Mouse (Mus musculus) frontal cortex, adult (tissue): ENCODE results near the gene Hnrnph3.

Source experiments
- ATAC-seq: cut with Nextera tagmentation; 2 replicates; pipeline ENCODE4 v1.9.2; 2017; ENCODE audit warnings: mild to moderate bottlenecking, moderate library complexity, mixed read lengths; ENCODE audit not compliant: low TSS enrichment

The Hnrnph3 gene

DNA sequence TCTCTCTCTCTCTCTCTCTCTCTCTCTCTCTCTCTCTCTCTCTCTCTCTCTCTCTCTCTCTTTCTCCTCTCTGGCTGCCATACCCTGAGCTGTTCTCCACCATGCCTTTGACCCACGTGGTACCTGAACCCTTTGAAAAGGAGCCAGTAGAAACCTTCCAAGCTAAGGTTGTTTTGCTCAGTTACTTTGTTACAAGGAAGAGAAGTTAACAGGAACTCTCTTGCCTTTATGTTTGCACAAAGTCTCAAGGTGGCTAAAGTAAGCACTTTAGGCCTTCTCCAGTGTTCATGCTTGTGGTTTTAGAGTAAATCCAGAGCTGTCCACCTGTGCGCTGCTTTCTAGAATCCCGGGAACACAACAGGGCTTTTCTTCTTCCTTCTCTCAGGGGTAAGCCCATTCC, 8.2 kb upstream of the Hnrnph3 start:
- no peak for ATAC-seq

DNA sequence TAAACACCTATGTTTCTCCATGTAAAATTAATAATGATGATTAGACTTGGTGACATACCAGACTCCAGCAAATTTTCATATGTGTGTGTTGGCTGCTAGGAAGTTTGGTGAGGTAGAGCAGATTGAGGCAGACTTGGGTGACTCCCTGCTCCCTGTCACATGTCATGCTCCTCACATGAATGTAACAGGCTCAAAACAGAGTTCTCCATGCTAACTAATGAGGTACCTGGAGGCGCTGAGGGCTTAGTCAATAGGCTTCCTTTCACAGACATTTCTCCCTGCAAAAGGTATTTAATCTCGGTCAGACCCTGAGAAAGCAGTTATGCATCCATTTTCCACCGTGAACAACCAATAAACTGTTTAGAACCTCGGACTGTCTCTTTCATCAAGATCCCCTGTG, 4.4 kb upstream of the Hnrnph3 start:
- no peak for ATAC-seq

DNA sequence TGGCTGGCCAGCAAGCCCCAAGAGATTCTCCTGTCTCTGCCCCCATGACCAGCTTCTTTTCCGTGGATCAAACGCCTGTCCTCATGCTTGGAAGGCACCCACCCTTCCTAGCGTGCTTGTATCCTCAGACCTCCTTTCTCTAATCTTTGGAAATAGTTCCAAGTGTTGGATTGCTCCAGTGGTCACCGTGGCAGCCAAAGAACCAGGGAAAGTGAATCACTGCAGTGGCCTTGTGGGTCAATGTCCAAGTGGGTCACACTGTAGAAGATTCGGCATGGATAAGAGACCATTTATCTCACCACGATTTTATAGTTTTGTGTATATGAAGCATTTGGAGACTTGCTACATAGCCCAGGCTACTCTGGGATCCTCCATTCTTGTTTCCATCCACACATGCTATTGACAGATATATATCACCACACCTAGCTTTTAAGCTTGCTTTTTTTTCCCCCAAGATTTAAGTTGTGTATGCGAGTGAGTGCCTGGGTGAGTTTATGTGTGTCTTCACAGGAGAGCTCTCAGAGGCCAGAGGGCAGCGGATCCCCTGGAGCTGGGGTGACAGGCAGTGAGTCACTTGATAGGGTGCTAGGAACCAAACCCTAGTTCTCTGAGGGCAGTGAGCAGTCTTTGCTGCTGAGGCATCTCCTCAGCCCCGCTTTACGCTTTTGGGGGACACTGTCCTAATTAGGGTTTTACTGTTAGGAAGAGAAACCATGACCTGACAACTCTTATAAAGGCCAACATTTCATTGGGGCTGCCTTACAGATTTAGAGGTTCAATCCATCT, 3.6 kb upstream of the Hnrnph3 start:
- ATAC-seq = no peak

DNA sequence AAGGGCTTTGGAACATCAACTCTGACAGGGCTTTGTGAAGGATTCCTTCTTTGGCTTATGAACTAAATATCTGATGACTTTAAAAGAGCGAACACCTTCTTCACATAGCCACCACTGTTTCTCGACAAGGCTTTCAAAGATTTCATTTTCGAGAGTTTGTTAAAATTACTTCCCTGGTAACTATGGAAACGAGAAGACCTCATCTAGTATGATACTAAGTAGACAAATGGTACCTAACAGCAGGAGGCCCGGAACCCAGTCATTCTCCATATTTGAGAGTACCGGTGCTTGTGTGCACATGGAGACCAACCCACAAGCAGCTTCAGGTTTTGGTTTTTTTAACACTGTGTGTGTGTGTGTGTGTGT, 2.8 kb upstream of the Hnrnph3 start:
- ATAC-seq = no peak

DNA sequence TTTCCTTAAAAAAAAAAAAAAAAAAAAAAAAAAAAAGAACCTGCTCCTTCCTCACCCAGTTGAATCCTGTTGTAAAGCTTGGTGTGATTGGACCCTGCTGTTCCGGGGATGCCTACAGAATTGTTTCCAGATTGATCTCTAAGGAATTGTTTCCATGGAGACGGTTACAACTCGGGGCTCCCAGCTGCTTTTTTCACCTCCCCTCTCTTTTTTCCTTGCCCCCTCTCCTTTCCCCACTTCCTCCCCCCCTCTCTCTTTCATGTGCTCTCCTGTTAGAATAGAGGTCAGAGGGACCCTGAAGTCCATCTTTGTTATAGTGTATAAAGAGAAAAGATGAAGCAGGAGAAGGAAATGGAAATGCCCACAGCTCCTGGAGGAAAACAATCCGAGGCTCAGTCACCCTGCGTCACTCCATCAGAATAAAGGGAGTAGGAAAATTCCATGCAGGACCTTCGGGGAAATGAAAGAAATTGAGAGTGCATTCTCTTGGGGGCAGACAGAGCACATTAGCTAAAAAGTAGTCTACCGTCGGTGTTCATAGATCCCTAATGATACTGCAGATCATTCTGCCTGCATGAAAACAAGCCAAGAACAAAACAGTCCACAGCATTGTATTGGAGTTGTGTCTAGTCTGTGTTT, 2.3 kb upstream of the Hnrnph3 start:
- ATAC-seq = no peak

DNA sequence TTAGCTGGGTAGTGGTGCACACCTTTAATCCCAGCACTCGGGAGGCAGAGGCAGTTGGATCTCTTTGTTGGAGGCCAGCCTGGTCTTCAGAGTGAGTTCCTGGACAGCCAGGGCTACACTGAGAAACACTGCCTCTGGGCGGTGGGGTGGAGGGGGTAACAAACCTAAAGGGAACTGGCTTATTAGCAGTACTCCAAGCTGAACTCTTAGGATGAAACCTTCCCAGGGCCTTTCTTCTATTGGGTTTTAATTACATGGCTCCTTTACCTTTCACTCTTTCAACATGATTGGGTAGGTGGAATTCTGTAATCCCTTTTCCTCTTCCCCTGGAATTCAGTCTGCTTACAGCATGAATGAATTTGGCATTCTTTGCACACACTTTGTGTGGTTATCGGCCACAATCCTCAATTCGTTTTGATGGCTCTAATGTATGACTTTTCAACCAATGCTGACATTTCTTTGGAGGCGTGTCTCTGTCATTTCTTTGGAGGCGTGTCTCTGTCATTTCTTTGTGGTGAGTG, 1.5 kb upstream of the Hnrnph3 start:
- no peak for ATAC-seq

DNA sequence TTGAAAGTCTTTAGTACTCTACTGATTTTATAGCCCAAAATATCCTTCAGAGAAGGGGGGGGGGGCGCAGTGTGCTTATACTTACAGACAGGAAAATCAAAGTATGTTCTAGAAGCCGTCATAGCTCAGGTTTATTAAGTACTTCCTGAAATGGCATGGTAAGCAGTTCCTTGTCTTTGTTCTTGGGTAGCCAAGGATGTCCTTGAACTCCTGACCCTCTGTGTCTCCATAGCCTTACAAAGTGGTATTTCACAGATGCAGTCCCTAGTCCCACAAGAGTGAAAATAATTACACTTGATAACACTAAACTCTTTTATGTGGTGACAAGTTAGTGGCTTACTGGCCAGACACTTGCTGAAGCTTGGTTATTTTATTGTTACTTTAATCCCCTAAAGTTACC, 999 bp upstream of the Hnrnph3 start:
- no peak for ATAC-seq

DNA sequence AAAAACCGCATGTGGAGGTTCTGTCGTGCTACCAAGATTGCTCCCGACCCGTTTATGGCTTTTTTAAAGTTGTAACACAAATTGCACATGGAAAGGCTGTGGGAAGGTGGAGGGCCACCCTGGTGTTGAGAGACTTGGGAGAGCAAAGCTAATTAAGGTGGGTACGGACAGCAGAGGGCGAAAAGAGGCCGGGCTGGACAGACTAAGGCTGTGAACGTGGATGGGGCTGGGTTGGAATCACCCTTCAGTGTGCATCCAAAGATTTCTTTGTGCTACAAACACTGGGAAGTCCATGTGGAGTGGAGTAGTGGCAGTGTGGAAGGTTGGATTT, 528 bp upstream of the Hnrnph3 start:
- ATAC-seq = peak; percentile 22

DNA sequence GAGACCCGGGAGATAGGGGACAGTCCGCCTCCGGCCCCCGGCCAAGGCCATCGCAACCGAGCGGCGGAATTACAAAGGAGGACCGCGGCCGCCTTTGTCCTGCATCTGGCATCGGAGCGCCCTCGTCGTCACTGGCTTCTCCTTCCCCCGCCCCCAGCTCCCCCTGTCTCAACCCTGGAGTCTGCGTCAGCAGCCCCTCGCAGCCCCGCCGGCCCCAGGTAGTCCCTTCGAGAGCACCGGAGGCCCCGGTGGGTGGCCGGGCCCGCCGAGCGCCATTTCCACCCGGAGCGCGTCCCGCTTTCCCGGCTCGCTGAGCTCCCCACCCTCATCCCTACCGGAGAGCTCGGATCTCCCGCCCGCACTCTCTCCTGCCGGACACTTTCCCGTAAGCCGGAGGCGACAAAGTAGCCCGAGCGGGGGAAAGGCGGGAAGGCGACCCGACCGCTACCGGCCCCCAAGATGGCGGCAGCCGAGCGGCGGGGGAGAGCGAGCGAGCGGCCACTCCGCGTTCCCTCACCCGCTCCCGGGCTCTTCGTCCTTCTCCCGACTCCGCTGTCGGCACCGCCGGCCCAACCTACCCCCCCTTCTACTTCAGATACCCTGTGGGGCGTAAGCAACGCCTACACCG, 782 bp downstream of the Hnrnph3 start:
- ATAC-seq = peak; percentile 55

DNA sequence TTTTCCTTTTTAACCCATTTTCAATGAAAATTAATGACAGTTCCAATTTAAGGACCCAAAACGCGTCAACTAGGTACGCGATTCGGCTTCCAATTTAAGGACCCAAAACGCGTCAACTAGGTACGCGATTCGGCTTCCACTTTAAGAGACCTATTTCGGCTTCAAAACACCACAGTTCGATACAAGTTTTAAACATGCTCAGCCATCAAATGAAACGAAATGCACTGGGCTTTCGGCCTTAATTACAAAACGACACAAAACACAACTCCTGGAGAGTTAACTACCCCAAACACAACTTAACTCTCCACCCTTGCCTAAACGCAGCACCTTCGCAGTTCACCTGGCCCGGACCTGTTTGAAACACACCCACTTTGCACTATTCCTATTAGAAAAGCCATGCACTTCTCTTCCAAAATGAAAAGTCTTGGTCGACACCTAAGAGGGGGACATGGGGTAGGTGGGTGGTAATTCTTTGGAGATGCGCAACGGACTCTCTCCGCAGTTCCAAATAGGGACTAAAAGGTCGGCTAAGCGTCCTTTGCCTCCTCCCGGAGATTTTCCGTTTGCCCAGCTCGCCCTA, 1.4 kb downstream of the Hnrnph3 start:
- ATAC-seq = no peak

DNA sequence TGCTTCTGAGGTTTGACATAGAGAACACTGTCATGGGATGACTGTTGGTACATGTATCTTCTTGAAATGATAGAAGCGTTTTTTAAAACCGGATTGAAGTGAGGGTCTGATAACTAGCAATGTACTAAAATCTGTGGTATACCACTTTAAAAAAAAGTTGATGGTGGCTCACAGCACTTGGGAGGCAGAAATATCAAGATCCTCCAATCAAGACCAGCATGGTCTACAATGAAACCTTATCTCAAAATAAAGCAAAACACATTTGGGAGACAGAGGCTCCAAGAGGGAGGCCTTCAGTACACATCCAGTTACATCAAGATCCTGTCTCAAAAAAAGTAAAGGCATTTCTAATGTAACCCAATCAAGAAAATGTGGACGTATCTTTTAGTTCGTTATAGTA, 2.3 kb downstream of the Hnrnph3 start:
- ATAC-seq = no peak

DNA sequence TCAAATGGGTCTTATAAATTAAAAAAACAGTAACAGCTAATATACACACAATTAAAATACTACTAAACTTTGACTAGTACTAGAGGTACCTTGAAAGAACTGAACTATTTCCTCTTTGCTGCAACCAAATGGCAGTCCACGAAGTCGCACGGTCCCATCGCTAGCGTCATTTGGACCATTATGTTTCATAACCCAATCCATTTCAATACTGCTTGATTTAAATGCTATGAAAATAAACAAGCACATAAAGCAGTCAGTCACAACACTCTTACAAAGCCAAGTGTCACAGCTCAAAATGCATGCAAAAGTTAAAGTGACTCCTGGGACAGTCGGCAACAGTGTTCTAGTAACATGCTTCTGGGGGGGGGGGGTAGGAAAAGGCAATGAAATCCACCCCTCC, 4.7 kb downstream of the Hnrnph3 start:
- ATAC-seq = no peak

DNA sequence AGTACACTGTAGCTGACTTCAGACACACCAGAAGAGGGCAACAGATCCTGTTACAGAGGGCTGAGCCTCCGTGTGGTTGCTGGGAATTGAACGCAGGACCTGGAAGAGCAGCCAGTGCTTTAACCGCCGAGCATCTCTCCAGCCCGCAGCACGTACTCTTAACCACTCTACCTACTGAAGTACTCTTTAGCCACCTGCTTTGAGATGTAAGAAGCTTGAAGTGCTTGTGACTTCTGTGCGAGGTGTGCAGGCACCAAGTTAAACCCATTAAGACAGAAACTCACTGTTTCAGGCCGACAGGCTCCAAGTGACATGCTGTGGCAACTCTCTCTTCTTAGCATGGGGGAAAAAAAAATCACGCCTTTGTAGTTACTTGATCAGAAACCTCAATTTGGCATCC, 9.8 kb downstream of the Hnrnph3 start:
- ATAC-seq = no peak

DNA sequence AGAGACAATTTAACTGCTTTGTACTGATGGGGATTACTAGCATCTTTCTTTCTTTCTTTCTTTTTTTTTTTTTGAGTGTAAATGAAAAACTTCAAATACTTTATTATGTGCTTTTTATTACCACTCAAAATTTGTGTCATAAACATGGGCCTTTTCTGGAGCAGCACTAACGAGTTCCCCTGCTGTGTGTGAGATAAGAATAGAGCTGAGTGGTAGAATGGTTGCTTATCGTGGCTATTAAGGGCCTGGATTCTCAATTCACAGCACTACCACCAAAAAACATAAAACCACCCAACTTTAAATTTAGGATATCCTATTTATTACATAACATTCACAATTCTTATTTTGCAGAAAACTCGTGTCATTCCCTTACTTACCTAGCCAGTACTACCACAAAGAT, 10.5 kb downstream of the Hnrnph3 start:
- no peak for ATAC-seq

DNA sequence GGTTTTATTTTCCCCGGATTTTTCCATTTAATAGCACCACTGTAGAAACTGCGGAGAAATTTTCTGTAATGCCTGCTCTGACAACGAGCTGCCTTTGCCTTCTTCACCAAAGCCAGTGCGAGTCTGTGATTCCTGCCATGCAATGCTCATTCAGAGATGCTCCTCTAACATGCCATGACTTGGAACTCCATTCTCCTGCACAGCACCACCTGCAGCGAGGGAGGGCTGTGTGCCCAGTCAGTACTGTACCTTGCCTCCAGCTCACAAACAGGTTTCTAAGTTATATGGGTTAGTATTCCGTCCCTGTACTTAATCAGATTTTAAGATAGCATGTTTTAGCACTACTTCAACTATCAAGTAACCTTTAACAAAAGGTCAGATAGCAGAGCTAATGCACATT, 12.5 kb downstream of the Hnrnph3 start:
- ATAC-seq = no peak

DNA sequence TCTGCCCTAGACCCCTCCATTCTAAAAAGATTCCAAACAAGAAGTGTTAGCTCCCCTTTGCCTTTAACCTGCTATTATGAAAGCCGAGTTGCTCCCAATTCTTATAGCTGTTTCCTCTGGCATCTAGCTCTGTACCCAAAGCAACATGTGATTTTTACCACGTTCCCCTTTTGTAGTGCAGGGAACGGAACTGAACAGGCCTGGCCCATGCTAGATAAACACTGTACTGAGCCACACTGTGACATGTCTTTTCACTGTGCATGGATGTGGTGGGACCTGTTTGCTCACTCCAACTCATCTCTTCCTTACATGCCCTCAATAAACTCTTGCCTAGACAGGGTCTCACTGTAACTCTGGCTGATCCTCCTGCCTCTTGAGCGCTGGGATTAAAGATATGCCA, 13.7 kb downstream of the Hnrnph3 start:
- ATAC-seq = no peak

DNA sequence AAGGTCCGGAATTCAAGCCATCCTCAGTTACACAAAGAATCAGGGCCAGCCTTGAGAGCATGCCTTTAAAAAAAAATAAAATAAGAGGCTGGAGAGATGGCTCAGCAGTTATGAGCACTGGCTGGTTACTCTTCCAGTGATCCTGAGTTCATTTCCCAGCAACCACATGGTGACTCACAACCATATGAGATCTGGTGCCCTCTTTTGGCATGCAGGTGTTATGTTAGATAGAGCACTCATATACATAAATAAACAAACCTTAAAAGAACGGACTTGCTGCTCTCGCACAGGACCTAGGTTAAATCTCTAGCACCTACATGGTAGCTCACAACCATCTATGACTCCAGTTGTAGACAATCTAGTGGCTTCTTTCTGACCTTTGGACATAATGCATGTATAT, 15.8 kb downstream of the Hnrnph3 start:
- ATAC-seq = no peak

DNA sequence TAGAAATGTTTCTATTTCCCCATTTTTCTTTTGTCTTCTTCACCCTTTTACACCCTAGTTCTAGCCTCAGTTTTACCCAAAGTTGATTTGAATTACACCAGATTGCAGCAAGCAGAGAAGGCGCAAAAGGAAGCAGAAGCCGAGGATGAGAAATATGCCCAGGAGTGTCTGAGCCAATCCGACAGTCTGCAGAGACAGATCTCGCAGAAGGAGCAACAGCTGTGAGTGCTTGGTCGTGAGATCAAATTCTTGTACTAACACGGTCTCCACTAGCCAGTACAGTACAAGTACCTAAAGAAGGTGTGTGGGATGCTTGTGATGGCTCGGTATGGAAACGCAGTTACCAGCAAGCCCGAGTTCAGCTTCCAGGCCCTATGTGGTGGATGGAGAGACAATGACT, 19.5 kb downstream of the Hnrnph3 start:
- ATAC-seq = peak; percentile 31

DNA sequence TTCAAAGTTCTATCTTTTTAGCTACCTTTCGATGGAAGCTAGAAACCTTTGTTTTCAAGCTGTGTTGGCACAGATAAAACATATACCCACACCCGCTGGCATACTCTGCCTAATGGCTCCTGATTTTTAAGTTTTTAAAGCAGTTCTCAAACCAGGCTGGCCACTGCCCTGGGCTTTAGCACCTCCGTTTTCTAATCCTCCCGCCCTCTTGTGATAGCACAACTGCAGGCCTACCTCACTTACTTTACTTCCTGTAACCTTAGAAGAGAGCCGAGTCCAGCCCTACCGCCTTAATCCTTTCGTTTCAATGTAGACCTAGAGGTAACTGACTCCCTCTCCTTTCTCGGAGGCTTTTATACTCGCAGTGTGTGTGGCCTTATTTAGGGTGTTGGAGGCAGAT, 20.8 kb downstream of the Hnrnph3 start:
- no peak for ATAC-seq

DNA sequence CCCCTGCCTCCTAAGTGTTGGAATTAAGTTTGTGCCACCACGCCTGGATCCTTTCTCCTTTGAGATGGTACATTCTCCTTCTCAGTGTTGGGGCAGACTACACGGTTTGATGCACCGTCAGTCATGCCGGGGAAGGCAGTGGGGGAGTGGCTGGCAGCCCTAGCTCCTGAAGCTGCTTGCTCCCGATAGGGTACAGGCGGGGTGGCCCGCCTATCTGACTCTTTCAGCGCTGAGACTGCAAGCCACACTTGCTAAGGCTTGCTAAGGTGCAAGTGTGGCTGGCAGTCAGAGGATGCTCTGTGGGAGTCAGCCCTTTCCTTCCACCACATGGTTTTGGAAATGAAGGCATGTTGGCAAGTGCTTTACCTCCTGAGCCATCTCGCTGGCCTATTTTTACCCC, 23.4 kb downstream of the Hnrnph3 start:
- peak; percentile 84 for ATAC-seq

DNA sequence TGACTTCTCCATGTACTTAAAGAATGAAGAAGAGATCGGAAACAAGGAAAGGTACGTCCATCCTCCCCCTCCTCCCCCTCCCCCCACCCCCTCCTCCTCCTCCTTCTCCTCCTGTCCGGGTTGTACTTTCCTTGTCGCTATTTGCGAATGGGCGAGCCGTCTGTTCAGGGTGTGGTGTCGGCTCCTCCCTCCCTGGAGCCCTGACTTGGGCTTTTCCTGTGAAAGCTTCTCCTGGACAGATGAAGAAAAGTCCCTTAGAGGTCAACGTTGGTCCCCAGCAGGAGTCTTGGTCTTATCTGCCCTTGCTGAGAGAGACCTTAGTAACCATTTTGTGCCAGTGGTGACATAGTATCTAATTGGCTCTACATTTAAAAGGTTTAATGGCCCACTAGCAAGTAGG, 30.0 kb downstream of the Hnrnph3 start:
- no peak for ATAC-seq

DNA sequence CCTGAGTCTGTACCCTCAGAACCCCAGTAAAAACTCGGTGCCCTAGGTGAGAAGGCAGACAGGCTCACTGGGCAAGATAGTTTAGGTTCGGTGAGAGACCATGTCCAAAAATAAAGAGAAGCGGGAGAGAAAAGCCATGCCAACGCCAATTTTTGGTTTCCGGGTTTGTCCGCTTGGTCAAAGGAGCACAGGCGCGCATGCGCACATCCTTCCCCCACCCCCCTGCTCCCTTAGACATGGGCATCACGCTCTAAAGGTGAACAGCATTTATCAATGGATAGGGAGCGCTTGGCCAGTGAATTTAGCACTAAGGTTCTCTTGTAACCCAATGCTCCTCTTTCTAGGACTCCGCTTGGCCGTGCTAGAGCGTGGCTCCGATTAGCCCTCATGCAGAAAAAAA, 33.4 kb downstream of the Hnrnph3 start:
- no peak for ATAC-seq

DNA sequence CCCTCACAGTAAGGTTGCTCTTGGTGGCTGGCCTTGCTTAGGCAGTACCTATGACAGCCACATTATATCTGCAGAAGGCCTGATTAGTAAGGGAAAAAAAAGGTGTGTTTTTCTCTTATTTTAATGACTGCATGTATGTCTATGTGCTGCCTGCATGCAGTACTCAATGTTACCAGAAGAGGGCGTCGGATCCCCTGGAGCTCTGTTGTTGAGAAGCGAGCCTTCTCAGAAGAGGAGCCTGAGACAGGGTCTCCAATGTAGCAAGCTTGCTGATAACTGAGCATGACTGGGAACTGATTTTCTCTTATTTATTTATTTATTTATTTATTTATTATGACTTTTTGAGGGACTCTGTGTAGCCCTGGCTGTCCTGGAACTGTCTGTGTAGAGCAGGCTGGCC, 36.7 kb downstream of the Hnrnph3 start:
- ATAC-seq = no peak
